Mouse (Mus musculus) forebrain, embryonic 15.5 days (tissue): ENCODE data around the gene Mecr. TPM values are rescaled to one million over a fixed set of nuclear protein-coding genes. Genes with fewer than 3 reads are reported as not detected.

ENCODE experiments used
- ATAC-seq: fragments of 200-750 bp; cut with Nextera tagmentation; replicated peaks from 2 replicates; pipeline ENCODE4 v1.8.0; 2017; ENCODE audit warnings: mild to moderate bottlenecking, moderate TSS enrichment, moderate library complexity
- H3K27ac ChIP-seq: fragments of 300-500 bp; sonication (generic); replicated peaks from 2 replicates; pipeline ENCODE4 v1.5.1; 2015; ENCODE audit warnings: mild to moderate bottlenecking, inconsistent platforms
- H3K27me3 ChIP-seq: fragments of 300-500 bp; sonication (generic); 2 replicates; pipeline ENCODE4 v1.6.1; 2015; ENCODE audit warnings: inconsistent platforms
- H3K36me3 ChIP-seq: fragments of 300-500 bp; sonication (generic); 2 replicates; pipeline ENCODE4 v1.6.1; 2015; ENCODE audit warnings: mild to moderate bottlenecking, inconsistent platforms
- H3K4me1 ChIP-seq: fragments of 300-500 bp; sonication (generic); 2 replicates; pipeline ENCODE4 v1.6.1; 2015; ENCODE audit warnings: inconsistent platforms
- H3K4me2 ChIP-seq: fragments of 300-500 bp; sonication (generic); replicated peaks from 2 replicates; pipeline ENCODE4 v1.6.1; 2015; ENCODE audit warnings: mild to moderate bottlenecking, inconsistent platforms
- H3K4me3 ChIP-seq: fragments of 300-500 bp; sonication (generic); 2 replicates; pipeline ENCODE4 v1.5.1; 2015; ENCODE audit warnings: mild to moderate bottlenecking, inconsistent platforms
- H3K9ac ChIP-seq: fragments of 300-500 bp; sonication (generic); replicated peaks from 2 replicates; pipeline ENCODE4 v1.6.1; 2015; ENCODE audit warnings: mild to moderate bottlenecking, inconsistent platforms
- H3K9me3 ChIP-seq: fragments of 300-500 bp; sonication (generic); 2 replicates; pipeline ENCODE4 v1.6.1; 2016; ENCODE audit warnings: inconsistent platforms
- WGBS: fragments of 180-500 bp; shearing (Covaris S2); methylation state at CpG from one replicate; pipeline ENCODE4 v1.1.7; 2015; ENCODE audit warnings: mixed read lengths; 5-methylcytosine and 5-hydroxymethylcytosine counted together
- polyA plus RNA-seq: library from polyadenylated mRNA; unstranded; fragments of >200 nt; fragmentation: Nextera tagmentation; extraction: Ambion mirVana; gene quantifications from 2 replicates; pipeline ENCODE4 v1.2.1, GENCODE M21; 2015

Gene Mecr
- polyA plus RNA-seq, 1 experiment from 2014 or later, result 41.2 TPM

DNA sequence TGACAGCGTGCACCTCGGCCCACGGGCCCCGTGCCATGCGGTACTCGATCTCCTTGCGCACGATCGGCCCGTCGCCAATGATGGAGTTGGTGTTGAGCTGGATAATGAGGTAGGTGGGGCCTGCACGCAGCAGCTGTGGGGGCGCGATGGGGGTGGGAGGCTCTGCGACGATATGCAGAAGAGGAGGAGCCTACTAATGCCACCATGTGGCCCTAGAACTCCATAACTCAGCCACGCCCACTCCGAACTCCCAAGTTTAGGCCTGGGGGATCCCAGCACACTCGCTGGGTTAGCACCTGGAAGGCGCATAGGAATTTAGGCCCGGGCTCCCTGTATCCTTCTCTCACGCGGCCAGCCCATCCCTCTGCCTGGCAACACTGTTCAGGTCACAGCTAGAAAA lies 24.3 kb upstream of the Mecr start:
- H3K4me1 ChIP-seq, result peaks cover 13% of the 10 kb centered on the region
- no peaks in the 10 kb centered on the region for H3K27me3 ChIP-seq
- peaks cover 2% of the 10 kb centered on the region; the same call in 1 of the 2 replicates for H3K36me3 ChIP-seq
- no peak overlapping the region for H3K9ac ChIP-seq
- no peak overlapping the region for H3K4me3 ChIP-seq
- H3K27ac ChIP-seq, result no peak overlapping the region
- no peaks in the 10 kb centered on the region for H3K9me3 ChIP-seq
- WGBS, result 64% methylated on average over 23 of the region's 23 CpGs
- no peak overlapping the region for H3K4me2 ChIP-seq
- ATAC-seq, result no peak

DNA sequence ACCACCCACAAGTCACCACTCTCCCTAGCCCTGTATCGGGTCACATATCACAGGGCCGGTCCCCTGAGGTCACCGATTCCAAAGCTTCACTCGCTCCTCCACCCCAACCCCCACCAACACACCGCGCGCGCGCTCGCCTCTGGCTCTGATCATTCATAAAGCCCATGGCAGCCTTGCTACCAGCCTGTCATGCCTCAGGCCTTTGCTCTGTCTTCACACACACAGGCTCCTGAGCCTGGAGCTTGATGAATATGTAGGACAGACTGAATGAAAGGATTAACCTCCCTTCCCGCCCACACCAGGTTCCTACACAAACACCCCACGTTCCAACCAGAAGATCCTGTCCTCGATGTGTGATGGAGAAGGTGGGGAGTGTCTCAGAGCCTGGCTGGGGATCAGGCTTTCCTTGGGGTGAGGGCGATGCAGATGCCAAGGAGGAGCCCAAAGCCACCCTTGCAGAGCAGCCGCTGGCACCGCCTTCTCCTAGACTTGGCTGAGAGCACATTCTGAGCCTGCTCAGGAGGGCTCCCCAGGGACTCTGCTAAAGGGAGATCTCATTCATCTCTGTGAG lies 22.0 kb upstream of the Mecr start:
- Histone ChIP-seq H3K27ac (no peak overlapping the region), H3K9me3 (no peaks in the 10 kb centered on the region), H3K4me2 (no peak overlapping the region), H3K9ac (no peak overlapping the region; the same call in 1 of the 2 replicates), H3K27me3 (no peaks in the 10 kb centered on the region), H3K36me3 (peaks cover 2% of the 10 kb centered on the region; the same call in 1 of the 2 replicates), H3K4me3 (no peak overlapping the region), H3K4me1 (peaks cover 13% of the 10 kb centered on the region)
- ATAC-seq, result peak; percentile 51; the same call in 1 of the 2 replicates
- 14% methylated on average over 16 of the region's 16 CpGs for WGBS

DNA sequence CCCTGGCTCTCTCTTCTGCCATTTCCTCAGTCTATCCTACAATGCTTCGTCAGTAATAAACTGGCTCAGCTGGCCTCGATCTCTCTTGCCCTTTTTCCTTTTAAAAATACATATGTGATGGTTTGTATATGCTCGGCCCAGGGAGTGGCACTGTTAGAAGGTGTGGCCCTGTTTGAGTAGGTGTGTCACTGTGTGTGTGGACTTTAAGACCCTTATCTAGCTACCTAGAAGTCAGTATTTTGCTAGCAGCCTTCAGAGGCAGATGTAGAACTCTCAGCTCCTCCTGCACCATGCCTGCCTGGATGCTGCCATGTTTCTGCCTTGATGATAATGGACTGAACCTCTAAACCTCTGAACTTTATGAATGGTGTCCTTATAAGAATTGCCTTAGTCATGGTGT lies 20.7 kb upstream of the Mecr start:
- Histone ChIP-seq H3K27ac (no peak overlapping the region), H3K4me3 (no peak overlapping the region), H3K36me3 (peaks cover 2% of the 10 kb centered on the region; the same call in 1 of the 2 replicates), H3K9me3 (no peaks in the 10 kb centered on the region), H3K27me3 (no peaks in the 10 kb centered on the region), H3K4me2 (no peak overlapping the region), H3K9ac (no peak overlapping the region), H3K4me1 (peaks cover 22% of the 10 kb centered on the region)
- 97% methylated on average over 3 of the region's 3 CpGs for WGBS
- ATAC-seq, result no peak

DNA sequence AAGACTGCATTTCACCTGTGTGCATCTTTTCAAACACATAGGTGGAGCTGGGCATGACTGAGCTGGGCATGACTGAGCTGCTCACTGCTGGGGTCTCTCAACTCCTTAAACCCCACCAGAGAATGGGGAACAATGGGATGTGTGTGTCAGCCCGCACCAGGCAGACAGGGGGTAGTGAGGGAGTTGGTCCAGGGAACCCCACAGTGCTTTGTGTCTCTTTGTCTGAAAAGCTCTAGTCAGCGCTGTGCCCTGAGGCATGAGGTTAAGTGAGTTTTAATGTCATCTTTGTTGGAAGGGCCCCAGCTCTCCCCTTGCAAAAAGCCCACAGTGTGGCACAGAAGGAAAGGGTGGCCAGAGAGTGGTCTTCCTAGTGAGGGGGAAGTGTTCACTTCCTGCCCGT lies 18.3 kb upstream of the Mecr start:
- Histone ChIP-seq H3K36me3 (0 out of 2 replicates have a peak, but pooled peaks cover 2% of the 10 kb centered on the region), H3K4me1 (peaks cover 22% of the 10 kb centered on the region), H3K4me2 (no peak overlapping the region), H3K9ac (no peak overlapping the region), H3K4me3 (no peak overlapping the region), H3K27me3 (no peaks in the 10 kb centered on the region), H3K9me3 (no peaks in the 10 kb centered on the region), H3K27ac (no peak overlapping the region)
- WGBS, result 8% methylated on average over 3 of the region's 3 CpGs
- no peak for ATAC-seq

DNA sequence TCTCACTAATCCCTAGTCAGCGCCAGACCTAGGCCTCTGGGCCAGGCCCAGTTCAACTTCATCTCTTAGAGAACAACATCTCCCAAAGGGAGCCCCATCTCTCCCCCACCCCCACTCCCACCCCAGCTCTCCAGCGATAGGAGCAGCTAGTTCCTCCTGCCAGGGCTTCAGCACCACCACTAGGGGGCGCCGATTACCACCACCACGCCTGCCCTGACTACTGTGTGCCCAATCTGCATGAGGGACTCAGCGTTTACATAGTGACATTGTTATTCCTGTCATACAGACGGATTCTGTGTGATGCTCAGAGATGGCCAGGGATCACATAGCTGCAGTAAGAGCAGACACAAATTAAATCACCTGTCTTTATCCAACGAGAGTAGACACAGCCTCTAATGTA lies 17.4 kb upstream of the Mecr start:
- Histone ChIP-seq H3K4me2 (no peak overlapping the region), H3K9ac (no peak overlapping the region), H3K36me3 (0 out of 2 replicates have a peak, but pooled peaks cover 2% of the 10 kb centered on the region), H3K27me3 (no peaks in the 10 kb centered on the region), H3K9me3 (no peaks in the 10 kb centered on the region), H3K4me3 (no peak overlapping the region), H3K4me1 (peaks cover 27% of the 10 kb centered on the region), H3K27ac (no peak overlapping the region)
- ATAC-seq, result no peak
- 47% methylated on average over 8 of the region's 8 CpGs for WGBS

DNA sequence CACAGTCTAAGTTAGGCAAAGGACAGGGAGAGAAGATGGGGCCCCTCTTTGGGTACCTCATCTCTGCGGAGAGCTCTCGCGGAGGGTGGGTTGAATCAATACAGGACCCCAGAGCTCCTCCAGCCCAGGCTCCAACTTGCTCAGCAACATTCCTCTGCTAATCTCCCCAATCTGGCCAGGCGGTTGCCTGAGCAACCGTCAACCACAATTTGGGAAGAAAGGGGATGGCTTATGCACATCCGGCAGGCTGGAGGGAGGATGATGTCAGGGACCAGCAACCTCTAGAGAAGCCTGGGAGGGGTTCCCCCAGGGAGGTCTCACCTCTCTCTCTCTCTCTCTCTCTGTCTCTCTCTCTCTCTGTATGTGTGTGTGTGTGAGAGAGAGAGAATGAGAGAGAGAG lies 16.4 kb upstream of the Mecr start:
- ATAC-seq, result no peak
- H3K4me1 ChIP-seq, result peaks cover 26% of the 10 kb centered on the region
- H3K27ac ChIP-seq, result no peak overlapping the region
- H3K4me2 ChIP-seq, result no peak overlapping the region
- no peak overlapping the region for H3K9ac ChIP-seq
- 0 out of 2 replicates have a peak, but pooled peaks cover 2% of the 10 kb centered on the region for H3K36me3 ChIP-seq
- no peak overlapping the region for H3K4me3 ChIP-seq
- no peaks in the 10 kb centered on the region for H3K27me3 ChIP-seq
- 8% methylated on average over 6 of the region's 6 CpGs for WGBS
- no peaks in the 10 kb centered on the region for H3K9me3 ChIP-seq

DNA sequence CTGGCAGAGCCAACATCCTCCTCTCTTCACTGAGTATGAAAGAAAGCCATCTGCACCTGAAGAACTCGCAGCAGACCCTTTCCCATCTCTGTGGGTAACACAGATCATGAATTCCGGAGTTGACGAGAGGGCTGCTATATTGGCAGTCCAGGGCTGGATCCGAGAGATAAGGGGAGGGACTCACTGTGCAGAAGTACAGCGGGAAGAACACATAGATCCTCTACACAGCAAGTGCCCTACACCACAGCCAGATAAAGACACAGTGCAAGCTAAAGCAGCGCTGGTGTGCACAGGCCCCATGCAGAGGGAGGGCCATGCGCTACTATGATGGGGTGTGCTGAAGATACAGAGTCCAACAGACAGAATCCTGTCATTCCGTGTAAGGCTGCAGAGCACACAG lies 14.1 kb upstream of the Mecr start:
- Histone ChIP-seq H3K27ac (no peak overlapping the region), H3K9me3 (no peaks in the 10 kb centered on the region), H3K4me2 (no peak overlapping the region), H3K9ac (no peak overlapping the region), H3K4me3 (no peak overlapping the region), H3K4me1 (peaks cover 31% of the 10 kb centered on the region), H3K27me3 (no peaks in the 10 kb centered on the region), H3K36me3 (no peaks in the 10 kb centered on the region)
- ATAC-seq, result no peak
- 76% methylated on average over 8 of the region's 8 CpGs for WGBS

DNA sequence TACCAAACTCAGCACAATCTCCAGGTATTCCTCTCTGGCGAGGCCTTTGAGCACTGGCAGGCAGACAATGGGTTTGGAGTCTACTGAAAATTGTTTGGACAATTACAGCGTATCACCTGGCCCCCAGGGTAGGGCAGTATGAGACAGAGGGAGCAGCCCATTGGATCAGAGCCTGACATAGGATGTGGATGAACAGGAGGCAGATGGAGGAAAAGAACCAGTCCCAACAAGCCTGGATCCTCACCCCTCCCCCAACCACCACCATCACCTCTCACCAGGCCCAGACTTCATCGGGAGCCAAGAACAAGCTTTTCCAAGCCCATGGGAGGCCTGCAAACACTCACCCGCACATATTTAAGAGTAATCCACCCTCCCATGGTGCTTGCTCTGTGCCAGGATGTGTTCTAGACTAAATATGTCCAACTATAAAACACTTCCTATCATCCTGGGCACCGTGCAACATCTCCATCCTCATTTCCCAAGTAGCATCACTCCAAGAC lies 11.7 kb upstream of the Mecr start:
- H3K9me3 ChIP-seq, result no peaks in the 10 kb centered on the region
- no peak overlapping the region for H3K27ac ChIP-seq
- H3K4me1 ChIP-seq, result peaks cover 40% of the 10 kb centered on the region
- no peaks in the 10 kb centered on the region for H3K36me3 ChIP-seq
- H3K27me3 ChIP-seq, result no peaks in the 10 kb centered on the region
- no peak overlapping the region for H3K4me3 ChIP-seq
- no peak overlapping the region for H3K4me2 ChIP-seq
- no peak overlapping the region for H3K9ac ChIP-seq
- no peak for ATAC-seq
- 66% methylated on average over 5 of the region's 5 CpGs for WGBS

DNA sequence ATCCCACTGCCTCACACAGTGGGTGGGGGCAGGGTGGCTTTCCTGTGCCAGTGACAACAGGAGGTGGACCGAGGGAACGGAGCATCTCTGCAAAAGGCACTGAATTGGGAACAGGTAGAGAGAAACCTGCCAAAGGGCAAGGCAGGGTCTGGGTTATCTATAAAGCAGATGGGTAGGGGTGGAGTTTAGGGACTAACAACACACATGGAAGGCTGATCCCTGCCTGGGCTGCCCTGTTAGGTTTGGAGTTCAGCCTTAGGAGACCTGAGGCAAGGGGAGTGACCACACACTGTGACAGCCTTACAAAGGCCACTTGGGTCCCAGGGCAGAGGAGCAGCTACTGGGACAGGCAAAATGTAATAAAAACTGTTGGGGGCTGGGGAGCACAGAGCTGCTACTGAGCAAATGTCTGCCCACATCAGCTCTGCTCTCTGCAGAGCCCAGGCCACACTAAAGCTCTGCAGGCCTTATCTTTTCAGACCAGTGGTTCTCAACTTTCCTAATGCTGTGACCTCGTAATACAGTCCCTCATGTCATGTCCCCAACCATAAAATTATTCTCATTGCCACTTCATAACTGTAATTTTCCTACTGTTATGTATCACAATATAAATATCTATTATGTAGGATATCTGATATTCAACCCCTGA lies 10.4 kb upstream of the Mecr start:
- Histone ChIP-seq H3K4me3 (no peak overlapping the region), H3K4me1 (peaks cover 44% of the 10 kb centered on the region), H3K4me2 (no peak overlapping the region), H3K9me3 (no peaks in the 10 kb centered on the region), H3K9ac (no peak overlapping the region), H3K27me3 (no peaks in the 10 kb centered on the region), H3K27ac (no peak overlapping the region), H3K36me3 (no peaks in the 10 kb centered on the region)
- no peak for ATAC-seq
- WGBS, result 86% methylated on average over 3 of the region's 3 CpGs

DNA sequence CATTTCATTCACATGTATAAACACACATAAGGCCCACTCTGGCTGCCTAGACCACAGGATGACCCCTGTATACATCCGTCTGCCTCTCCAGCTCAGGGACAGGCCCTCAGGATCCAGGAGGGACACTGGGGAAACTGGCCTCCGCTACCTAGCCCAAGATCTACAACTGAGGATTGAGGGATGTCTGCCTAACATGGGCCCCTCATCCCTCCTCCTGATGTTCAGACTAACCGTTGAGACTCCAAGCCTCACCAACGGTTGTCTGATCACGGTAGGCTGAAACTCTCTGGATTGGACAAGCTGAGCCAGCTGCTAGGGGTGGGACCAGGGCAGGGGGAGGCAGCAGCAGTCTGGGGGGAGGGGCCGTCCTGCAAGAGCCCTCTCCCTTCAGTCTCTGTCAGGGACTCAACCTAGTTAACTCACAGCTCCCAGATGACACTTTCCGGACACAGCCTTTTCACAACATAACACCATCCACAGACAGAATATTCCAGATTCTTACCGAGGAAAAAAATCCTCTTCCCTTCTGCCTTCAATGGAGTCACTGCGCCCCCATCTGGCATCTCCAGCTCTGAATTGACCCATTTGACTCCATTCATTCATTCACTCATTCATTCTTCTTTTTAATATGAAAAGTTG lies 9.2 kb upstream of the Mecr start:
- ATAC-seq, result no peak
- Histone ChIP-seq H3K9me3 (no peaks in the 10 kb centered on the region), H3K4me2 (no peak overlapping the region), H3K27me3 (no peaks in the 10 kb centered on the region), H3K4me3 (no peak overlapping the region), H3K36me3 (no peaks in the 10 kb centered on the region), H3K4me1 (peaks cover 48% of the 10 kb centered on the region), H3K27ac (no peak overlapping the region), H3K9ac (no peak overlapping the region)
- WGBS, result 30% methylated on average over 9 of the region's 9 CpGs

DNA sequence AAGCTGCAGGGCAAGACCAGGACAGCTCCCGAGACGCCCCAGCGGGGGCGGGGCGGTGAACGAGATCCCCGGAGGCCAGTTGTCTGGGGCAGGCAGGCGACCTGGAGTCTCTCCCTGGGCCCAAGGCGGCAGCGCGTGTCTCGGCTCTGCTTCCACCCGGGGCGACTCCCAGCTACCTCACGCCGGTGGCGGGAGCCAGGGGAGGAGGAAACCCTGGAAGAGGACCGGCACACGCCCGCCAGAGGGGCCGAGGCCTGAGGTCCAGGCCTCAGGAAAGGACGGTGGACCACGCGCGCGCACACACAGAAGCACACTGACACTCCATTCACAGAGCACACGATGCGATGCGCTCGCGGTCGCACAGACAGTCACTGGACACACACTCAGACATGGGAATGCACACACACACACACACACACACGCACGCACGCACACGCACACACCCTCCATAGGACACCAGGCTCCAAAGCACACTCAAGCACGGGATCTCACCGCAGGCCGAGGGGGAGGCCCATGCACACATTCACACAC lies 6.9 kb upstream of the Mecr start:
- ATAC-seq, result no peak; the same call in 1 of the 2 replicates
- H3K27me3 ChIP-seq, result peaks cover 4% of the 10 kb centered on the region

DNA sequence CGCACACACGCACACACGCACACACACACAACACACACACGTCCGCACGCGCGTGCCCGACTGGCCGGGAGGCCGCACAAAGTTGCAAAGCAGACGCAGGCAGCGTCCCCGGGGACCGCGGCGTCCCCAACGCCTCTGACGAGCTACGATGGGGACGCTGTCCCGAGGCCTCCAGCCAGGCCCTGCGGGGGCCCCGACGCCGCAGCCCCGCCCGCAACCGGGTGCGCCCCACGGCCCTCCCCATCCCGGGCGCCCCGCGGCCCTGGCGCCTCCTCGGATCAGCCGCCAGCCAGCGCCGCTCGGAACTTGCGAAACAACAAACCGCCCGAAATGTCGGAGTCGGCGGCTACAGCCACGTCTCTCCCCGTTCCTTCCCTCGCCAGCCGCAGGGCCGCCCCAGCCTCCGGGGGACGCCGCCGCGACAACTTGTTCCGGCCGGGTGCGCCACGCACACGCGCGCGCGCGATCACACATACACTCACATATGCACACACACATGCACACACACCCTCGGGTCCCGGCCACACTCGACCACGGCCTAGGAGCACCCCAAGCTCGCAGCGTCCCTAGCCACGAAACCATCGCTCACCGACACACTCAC lies 6.3 kb upstream of the Mecr start:
- Histone ChIP-seq H3K9me3 (no peaks in the 10 kb centered on the region), H3K27me3 (peaks cover 10% of the 10 kb centered on the region), H3K4me1 (peaks cover 33% of the 10 kb centered on the region), H3K27ac (no peak overlapping the region), H3K4me2 (peak overlapping the region; percentile 99), H3K4me3 (peak overlapping the region; percentile 57), H3K9ac (peak overlapping the region; percentile 73), H3K36me3 (no peaks in the 10 kb centered on the region)
- WGBS, result under 1% methylated on average over 67 of the region's 76 CpGs
- peak; percentile 44; the same call in 1 of the 2 replicates for ATAC-seq

More for the DNA sequence above, 6.9 kb upstream of the Mecr start:
- no peak overlapping the region for H3K27ac ChIP-seq
- H3K9me3 ChIP-seq, result no peaks in the 10 kb centered on the region
- peak overlapping the region; percentile 99 for H3K4me2 ChIP-seq
- H3K9ac ChIP-seq, result peak overlapping the region; percentile 73
- WGBS, result under 1% methylated on average over 39 of the region's 39 CpGs
- peak overlapping the region; percentile 57 for H3K4me3 ChIP-seq
- H3K4me1 ChIP-seq, result peaks cover 39% of the 10 kb centered on the region
- H3K36me3 ChIP-seq, result no peaks in the 10 kb centered on the region
